Mouse (Mus musculus): ENCODE data around the gene Pcid2.

DNA sequence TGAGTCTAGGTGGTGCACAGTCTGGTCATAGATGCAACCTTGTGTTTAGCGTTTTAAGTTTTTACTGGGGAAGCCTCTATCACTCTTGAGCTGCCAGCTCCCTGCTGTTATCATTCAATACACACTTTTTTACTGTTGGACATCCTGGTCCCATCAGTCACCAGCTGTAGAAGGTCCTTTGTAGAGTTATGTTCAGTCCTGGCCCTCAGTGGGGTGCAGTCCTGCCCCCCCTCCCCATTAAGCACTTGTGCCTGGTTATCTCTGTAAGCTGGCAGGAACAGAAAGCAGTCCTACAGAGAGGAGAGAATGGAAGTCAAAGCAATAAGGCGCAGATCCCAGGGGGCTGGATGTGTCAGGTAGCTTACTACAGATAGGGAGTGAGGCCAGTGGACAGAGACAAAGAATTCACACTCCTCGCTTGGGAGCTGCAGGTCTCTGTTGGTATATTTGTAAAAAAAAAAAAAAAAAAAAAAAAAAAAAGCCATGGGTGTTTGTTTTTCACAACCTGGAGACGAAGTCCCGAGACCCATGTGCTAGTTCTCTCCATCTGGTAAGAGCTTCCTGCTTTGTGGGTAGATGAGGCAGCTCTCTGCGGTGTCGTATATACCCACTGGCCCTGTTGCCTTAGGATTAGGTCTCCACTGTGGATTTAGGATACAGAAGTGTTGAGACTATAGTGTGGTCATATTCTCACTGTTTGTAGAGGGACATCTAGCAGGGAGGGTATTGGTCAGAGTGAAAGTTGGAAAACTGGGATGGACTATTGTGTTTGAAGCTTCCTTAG, 15.8 kb upstream of the Pcid2 start:
- TF ChIP-seq MAFK (IDR thresholded peaks at IDR 0.05; ENCODE audit: insufficient read depth, low read depth, low read length) = no peak
- TF ChIP-seq ZNF384 (IDR thresholded peaks at IDR 0.05; ENCODE audit: low read depth, low read length) = no peak
- TF ChIP-seq ZC3H11A (IDR thresholded peaks at IDR 0.05; ENCODE audit: borderline replicate concordance, low read depth, low read length) = no peak
- TF ChIP-seq CHD2 (IDR thresholded peaks at IDR 0.05; ENCODE audit: low read depth, low read length) = no peak

Measured in ES-E14 (cell line).